Mouse (Mus musculus) urinary bladder, postnatal 0 days (tissue): ENCODE results near the gene Dcst2. TPM values are rescaled to one million over a fixed set of nuclear protein-coding genes. Genes with fewer than 3 reads are reported as not detected.

ENCODE experiments used
- polyA plus RNA-seq: library from polyadenylated mRNA; unstranded; fragments of >200 nt; fragmentation: Nextera tagmentation; extraction: Ambion mirVana; gene quantifications from 2 replicates; pipeline ENCODE4 v1.2.1, GENCODE M21; 2015

Dcst2 gene
- 0.07 and 0.08 TPM in 2 replicates for polyA plus RNA-seq

GRCm38 (mm10) chr3:89361675-89362074 is at the start of gene Dcst2:
Gene Dcst2 (plus strand): TSS chr3:89361975.

GRCm38 (mm10) chr3:89322514-89323165 is 39.1 kb upstream of the Dcst2 start, which contains the start of gene Efna3:
Gene Efna3 (minus strand): TSS chr3:89322965.

GRCm38 (mm10) chr3:89337721-89338578 is 23.8 kb upstream of the Dcst2 start, which contains the start of gene Efna4:
Gene Efna4 (minus strand): TSS chr3:89338028.

GRCm38 (mm10) chr3:89349869-89350501 is 11.8 kb upstream of the Dcst2 start, which contains the start of gene Adam15:
Gene Adam15 (minus strand): TSS chr3:89349996.

GRCm38 (mm10) chr3:89365153-89365485 is 3.3 kb downstream of the Dcst2 start, which contains the start of gene Dcst1:
Gene Dcst1 (minus strand): TSS chr3:89365253.

GRCm38 (mm10) chr3:89394006-89394893 is 32.5 kb downstream of the Dcst2 start, which contains the start of gene Zbtb7b:
Gene Zbtb7b (minus strand): TSS chr3:89394776.

GRCm38 (mm10) chr3:89402693-89403092 is 40.9 kb downstream of the Dcst2 start, which contains the start of gene Lenep:
Gene Lenep (minus strand): TSS chr3:89402793.

GRCm38 (mm10) chr3:89411490-89412393 is 50.0 kb downstream of the Dcst2 start, which contains the start of gene Flad1:
Gene Flad1 (minus strand): TSS chr3:89411870.

GRCm38 (mm10) chr3:89418170-89418860 is 56.5 kb downstream of the Dcst2 start, which contains the start of the genes Cks1b and Shc1:
Gene Cks1b (minus strand): TSS chr3:89418383.
Gene Shc1 (plus strand): TSS chr3:89418443.

Other genes with a start within 250 kb of the Dcst2 start
- gene Pklr, start 225.8 kb upstream of the Dcst2 start, polyA plus RNA-seq, result not detected in 2 replicates
- gene Hcn3, start 201.8 kb upstream of the Dcst2 start, polyA plus RNA-seq, result 0.35 and 0.59 TPM in 2 replicates
- gene Clk2, start 197.2 kb upstream of the Dcst2 start, polyA plus RNA-seq, result 10.9 and 11.8 TPM in 2 replicates
- 63.2 and 67.5 TPM in 2 replicates for gene Scamp3, start 184.5 kb upstream of the Dcst2 start, polyA plus RNA-seq
- gene Fam189b, start 178.8 kb upstream of the Dcst2 start, polyA plus RNA-seq, result 16.3 and 16.7 TPM in 2 replicates
- 35.9 and 40.6 TPM in 2 replicates for gene Gba, start 159.0 kb upstream of the Dcst2 start, polyA plus RNA-seq
- 31.5 and 34.3 TPM in 2 replicates for gene Thbs3, start 146.8 kb upstream of the Dcst2 start, polyA plus RNA-seq
- 130 and 133 TPM in 2 replicates for gene Mtx1, start 134.9 kb upstream of the Dcst2 start, polyA plus RNA-seq
- gene Muc1, start 132.9 kb upstream of the Dcst2 start, polyA plus RNA-seq, result 0.31 and 0.75 TPM in 2 replicates
- gene Krtcap2, start 116.0 kb upstream of the Dcst2 start, polyA plus RNA-seq, result 245 and 269 TPM in 2 replicates
- gene Trim46, start 115.7 kb upstream of the Dcst2 start, polyA plus RNA-seq, result 0.50 and 0.73 TPM in 2 replicates
- gene Dpm3, start 102.6 kb upstream of the Dcst2 start, polyA plus RNA-seq, result 107 and 126 TPM in 2 replicates
- 90.2 and 94.4 TPM in 2 replicates for gene Slc50a1, start 91.4 kb upstream of the Dcst2 start, polyA plus RNA-seq
- gene Efna1, start 80.8 kb upstream of the Dcst2 start, polyA plus RNA-seq, result 19.8 and 20.1 TPM in 2 replicates
- 5.3 and 6.5 TPM in 2 replicates for gene Efna3, start 39.0 kb upstream of the Dcst2 start, polyA plus RNA-seq
- gene Efna4, start 23.9 kb upstream of the Dcst2 start, polyA plus RNA-seq, result 4.4 and 5.6 TPM in 2 replicates
- 60.9 and 72.6 TPM in 2 replicates for gene Adam15, start 12.0 kb upstream of the Dcst2 start, polyA plus RNA-seq
- gene Dcst1, start 3.3 kb downstream of the Dcst2 start, polyA plus RNA-seq, result 0.17 and 0.26 TPM in 2 replicates
- 4.1 and 4.6 TPM in 2 replicates for gene Zbtb7b, start 32.8 kb downstream of the Dcst2 start, polyA plus RNA-seq
- not detected in 2 replicates for gene Lenep, start 40.8 kb downstream of the Dcst2 start, polyA plus RNA-seq
- gene Flad1, start 49.9 kb downstream of the Dcst2 start, polyA plus RNA-seq, result 20.6 and 21.0 TPM in 2 replicates
- gene Cks1b, start 56.4 kb downstream of the Dcst2 start, polyA plus RNA-seq, result 146 and 176 TPM in 2 replicates
- gene Shc1, start 56.5 kb downstream of the Dcst2 start, polyA plus RNA-seq, result 75.2 and 77.8 TPM in 2 replicates
- gene Pygo2, start 68.2 kb downstream of the Dcst2 start, polyA plus RNA-seq, result 17.5 and 21.1 TPM in 2 replicates
- gene Pbxip1, start 74.7 kb downstream of the Dcst2 start, polyA plus RNA-seq, result 171 and 191 TPM in 2 replicates
- 40.4 and 51.5 TPM in 2 replicates for gene Pmvk, start 92.6 kb downstream of the Dcst2 start, polyA plus RNA-seq
- gene Kcnn3, start 158.2 kb downstream of the Dcst2 start, polyA plus RNA-seq, result 3.6 and 6.3 TPM in 2 replicates